Mouse (Mus musculus) ES-Bruce4 (cell line): ENCODE data around the gene Ap3m1.

Source experiments
- CTCF ChIP-seq: IDR thresholded peaks from one replicate; pipeline ENCODE4 v1.8.1; 2011; ENCODE audit warnings: low read depth, low read length
- POLR2A ChIP-seq: IDR thresholded peaks from one replicate; pipeline ENCODE4 v1.8.1; 2011; ENCODE audit warnings: low read length; ENCODE audit not compliant: insufficient read depth

DNA sequence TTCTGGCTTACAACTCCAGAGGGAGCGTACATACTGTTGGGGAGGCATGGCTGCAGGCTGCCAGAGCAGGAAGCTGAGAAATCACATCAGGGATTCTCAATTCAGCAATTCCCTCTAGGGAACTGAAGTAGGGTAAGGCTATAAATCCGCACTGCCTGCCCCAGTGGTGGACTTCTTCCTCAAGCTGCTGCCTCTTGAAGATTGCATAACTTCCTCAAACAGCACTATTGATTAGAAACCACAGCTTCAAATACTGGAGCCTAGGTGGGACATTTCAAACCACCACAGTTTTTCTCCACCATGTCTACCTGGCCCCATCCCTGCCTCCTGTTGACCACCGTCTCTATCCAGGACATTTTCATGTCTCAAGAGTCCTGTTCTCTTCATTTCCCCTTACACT, 38.1 kb upstream of the Ap3m1 start:
- TF ChIP-seq POLR2A (no peak), CTCF (no peak)
